Mouse (Mus musculus) erythroid progenitor cell, adult 5-6 weeks (primary cell): ENCODE results near the gene Klhdc7b. TPM values are rescaled to one million over a fixed set of nuclear protein-coding genes. Genes with fewer than 3 reads are reported as not detected.
"Not testable (repeated sequence)": the region's sequence is repeated elsewhere in the genome, so short reads cannot be mapped to it uniquely, and the experiment has no call there.

Experiments used
- ATAC-seq: replicated peaks from 2 replicates; pipeline ENCODE4 v1.8.0; 2016; ENCODE audit warnings: moderate number of reproducible peaks, mild to moderate bottlenecking, moderate TSS enrichment, inconsistent platforms; ENCODE audit not compliant: poor library complexity, low FRiP score, severe bottlenecking
- total RNA-seq, 2 experiments: library from RNA; stranded (forward) in 1 of 2; stranded (reverse) in 1 of 2; fragments of 150-400 nt in 1 of 2; fragments of 186-747, 209-891 nt in 1 of 2; gene quantifications; 2 replicates each; pipeline versions ENCODE4 v1.2.3 to v1.2.4; 2015 to 2017; ENCODE audit warnings: low replicate concordance in 2 of 2

The Klhdc7b gene
- total RNA-seq, 2 experiments from 2014 or later, result not detected

GRCm38 (mm10) chr15:89425711-89426121, 41.0 kb downstream of the Klhdc7b start, which contains the start of gene Cpt1b:
Gene Cpt1b, minus strand, starts transcription at chr15:89425863.
- no peak for ATAC-seq

- ATAC-seq, result no peak
These were observed 42.0 kb downstream of the Klhdc7b start for GRCm38 (mm10) chr15:89426716-89427115.

- ATAC-seq, result no peak
These were observed 43.5 kb downstream of the Klhdc7b start for GRCm38 (mm10) chr15:89428136-89428790.

GRCm38 (mm10) chr15:89428821-89429351, 44.2 kb downstream of the Klhdc7b start:
- no peak for ATAC-seq

- ATAC-seq, result peak; percentile 91
These were observed 44.9 kb downstream of the Klhdc7b start, which contains the start of the genes C730034F03Rik, Gm44502 and Chkb for GRCm38 (mm10) chr15:89429352-89430221. Gene C730034F03Rik, plus strand, starts transcription at chr15:89429589. Gene Gm44502, minus strand, starts transcription at chr15:89429696. Gene Chkb, minus strand, starts transcription at chr15:89429908.

GRCm38 (mm10) chr15:89430341-89430740, 45.6 kb downstream of the Klhdc7b start:
- ATAC-seq, result peak; percentile 5

GRCm38 (mm10) chr15:89430771-89431170, 46.1 kb downstream of the Klhdc7b start:
- not testable (repeated sequence) for ATAC-seq

GRCm38 (mm10) chr15:89431271-89431670, 46.6 kb downstream of the Klhdc7b start:
- ATAC-seq, result no peak

- no peak for ATAC-seq
These were observed 47.1 kb downstream of the Klhdc7b start for GRCm38 (mm10) chr15:89431806-89432205.

- ATAC-seq, result no peak
These were observed 48.2 kb downstream of the Klhdc7b start for GRCm38 (mm10) chr15:89432946-89433345.

GRCm38 (mm10) chr15:89434136-89434535, 49.4 kb downstream of the Klhdc7b start:
- ATAC-seq, result no peak

- no peak for ATAC-seq
These were observed 51.2 kb downstream of the Klhdc7b start for GRCm38 (mm10) chr15:89435878-89436277.

Other genes with a start within 250 kb of the Klhdc7b start
- not detected in 2 replicates for gene Mapk12, start 244.2 kb upstream of the Klhdc7b start, total RNA-seq (2015; ENCODE audit: low replicate concordance)
- 0.51 TPM in 1 of 2 replicates, not detected in the other for gene Mapk12, start 244.2 kb upstream of the Klhdc7b start, total RNA-seq (2017; ENCODE audit: low replicate concordance)
- gene Mapk11, start 235.3 kb upstream of the Klhdc7b start, total RNA-seq (2015; ENCODE audit: low replicate concordance), result 0.72 and 2.1 TPM in 2 replicates
- gene Mapk11, start 235.3 kb upstream of the Klhdc7b start, total RNA-seq (2017; ENCODE audit: low replicate concordance), result 0.51 TPM in 1 of 2 replicates, not detected in the other
- gene Plxnb2, start 204.1 kb upstream of the Klhdc7b start, total RNA-seq (2015; ENCODE audit: low replicate concordance), result 7.2 and 9.2 TPM in 2 replicates
- gene Plxnb2, start 204.1 kb upstream of the Klhdc7b start, total RNA-seq (2017; ENCODE audit: low replicate concordance), result 1.9 and 8.2 TPM in 2 replicates
- gene Dennd6b, start 188.4 kb upstream of the Klhdc7b start, total RNA-seq (2015; ENCODE audit: low replicate concordance), result 1.7 TPM in 1 of 2 replicates, not detected in the other
- 0.76 and 1.5 TPM in 2 replicates for gene Dennd6b, start 188.4 kb upstream of the Klhdc7b start, total RNA-seq (2017; ENCODE audit: low replicate concordance)
- 59.1 and 61.6 TPM in 2 replicates for gene Ppp6r2, start 173.4 kb upstream of the Klhdc7b start, total RNA-seq (2015; ENCODE audit: low replicate concordance)
- gene Ppp6r2, start 173.4 kb upstream of the Klhdc7b start, total RNA-seq (2017; ENCODE audit: low replicate concordance), result 55.4 and 79.1 TPM in 2 replicates
- gene Sbf1, start 69.6 kb upstream of the Klhdc7b start, total RNA-seq (2015; ENCODE audit: low replicate concordance), result 66.0 and 92.2 TPM in 2 replicates
- gene Sbf1, start 69.6 kb upstream of the Klhdc7b start, total RNA-seq (2017; ENCODE audit: low replicate concordance), result 93.9 and 115 TPM in 2 replicates
- not detected in 2 replicates for gene Adm2, start 62.2 kb upstream of the Klhdc7b start, total RNA-seq (2015; ENCODE audit: low replicate concordance)
- not detected in 2 replicates for gene Adm2, start 62.2 kb upstream of the Klhdc7b start, total RNA-seq (2017; ENCODE audit: low replicate concordance)
- not detected in 2 replicates for gene Miox, start 50.5 kb upstream of the Klhdc7b start, total RNA-seq (2015; ENCODE audit: low replicate concordance)
- gene Miox, start 50.5 kb upstream of the Klhdc7b start, total RNA-seq (2017; ENCODE audit: low replicate concordance), result not detected in 2 replicates
- gene Lmf2, start 29.3 kb upstream of the Klhdc7b start, total RNA-seq (2015; ENCODE audit: low replicate concordance), result 71.4 and 96.8 TPM in 2 replicates
- 63.3 and 84.0 TPM in 2 replicates for gene Lmf2, start 29.3 kb upstream of the Klhdc7b start, total RNA-seq (2017; ENCODE audit: low replicate concordance)
- gene Ncaph2, start 29.2 kb upstream of the Klhdc7b start, total RNA-seq (2015; ENCODE audit: low replicate concordance), result 195 and 215 TPM in 2 replicates
- gene Ncaph2, start 29.2 kb upstream of the Klhdc7b start, total RNA-seq (2017; ENCODE audit: low replicate concordance), result 221 and 330 TPM in 2 replicates
- gene Sco2, start 11.1 kb upstream of the Klhdc7b start, total RNA-seq (2015; ENCODE audit: low replicate concordance), result 2.9 TPM in 1 of 2 replicates, not detected in the other
- 0.23 and 5.1 TPM in 2 replicates for gene Sco2, start 11.1 kb upstream of the Klhdc7b start, total RNA-seq (2017; ENCODE audit: low replicate concordance)
- not detected in 2 replicates for gene Tymp, start 7.9 kb upstream of the Klhdc7b start, total RNA-seq (2015; ENCODE audit: low replicate concordance)
- not detected in 2 replicates for gene Tymp, start 7.9 kb upstream of the Klhdc7b start, total RNA-seq (2017; ENCODE audit: low replicate concordance)
- gene Odf3b, start 5.6 kb upstream of the Klhdc7b start, total RNA-seq (2015; ENCODE audit: low replicate concordance), result not detected in 2 replicates
- gene Odf3b, start 5.6 kb upstream of the Klhdc7b start, total RNA-seq (2017; ENCODE audit: low replicate concordance), result not detected in 2 replicates
- gene Syce3, start 25.6 kb downstream of the Klhdc7b start, total RNA-seq (2015; ENCODE audit: low replicate concordance), result not detected in 2 replicates
- not detected in 2 replicates for gene Syce3, start 25.6 kb downstream of the Klhdc7b start, total RNA-seq (2017; ENCODE audit: low replicate concordance)
- 6.1 TPM in 1 of 2 replicates, not detected in the other for gene Cpt1b, start 40.9 kb downstream of the Klhdc7b start, total RNA-seq (2015; ENCODE audit: low replicate concordance)
- 3.1 TPM in 1 of 2 replicates, not detected in the other for gene Cpt1b, start 40.9 kb downstream of the Klhdc7b start, total RNA-seq (2017; ENCODE audit: low replicate concordance)
- gene C730034F03Rik, start 44.7 kb downstream of the Klhdc7b start, total RNA-seq (2015; ENCODE audit: low replicate concordance), result 2.5 and 7.2 TPM in 2 replicates
- gene C730034F03Rik, start 44.7 kb downstream of the Klhdc7b start, total RNA-seq (2017; ENCODE audit: low replicate concordance), result 6.0 TPM in 1 of 2 replicates, not detected in the other
- 3.4 TPM in 1 of 2 replicates, not detected in the other for gene Gm44502, start 44.8 kb downstream of the Klhdc7b start, total RNA-seq (2015; ENCODE audit: low replicate concordance)
- 0.51 TPM in 1 of 2 replicates, not detected in the other for gene Gm44502, start 44.8 kb downstream of the Klhdc7b start, total RNA-seq (2017; ENCODE audit: low replicate concordance)
- gene Chkb, start 45.0 kb downstream of the Klhdc7b start, total RNA-seq (2015; ENCODE audit: low replicate concordance), result 101 and 115 TPM in 2 replicates
- 44.9 and 46.9 TPM in 2 replicates for gene Chkb, start 45.0 kb downstream of the Klhdc7b start, total RNA-seq (2017; ENCODE audit: low replicate concordance)
- gene Mapk8ip2, start 69.0 kb downstream of the Klhdc7b start, total RNA-seq (2015; ENCODE audit: low replicate concordance), result not detected in 2 replicates
- gene Mapk8ip2, start 69.0 kb downstream of the Klhdc7b start, total RNA-seq (2017; ENCODE audit: low replicate concordance), result not detected in 2 replicates
- gene Arsa, start 92.5 kb downstream of the Klhdc7b start, total RNA-seq (2015; ENCODE audit: low replicate concordance), result 2.5 and 2.9 TPM in 2 replicates
- gene Arsa, start 92.5 kb downstream of the Klhdc7b start, total RNA-seq (2017; ENCODE audit: low replicate concordance), result 2.1 and 3.7 TPM in 2 replicates
- gene Shank3, start 114.7 kb downstream of the Klhdc7b start, total RNA-seq (2015; ENCODE audit: low replicate concordance), result 0.72 TPM in 1 of 2 replicates, not detected in the other
- 0.39 and 0.61 TPM in 2 replicates for gene Shank3, start 114.7 kb downstream of the Klhdc7b start, total RNA-seq (2017; ENCODE audit: low replicate concordance)
- gene Acr, start 183.4 kb downstream of the Klhdc7b start, total RNA-seq (2015; ENCODE audit: low replicate concordance), result not detected in 2 replicates
- not detected in 2 replicates for gene Acr, start 183.4 kb downstream of the Klhdc7b start, total RNA-seq (2017; ENCODE audit: low replicate concordance)
- gene Rabl2, start 207.0 kb downstream of the Klhdc7b start, total RNA-seq (2015; ENCODE audit: low replicate concordance), result not detected in 2 replicates
- gene Rabl2, start 207.0 kb downstream of the Klhdc7b start, total RNA-seq (2017; ENCODE audit: low replicate concordance), result 4.4 TPM in 1 of 2 replicates, not detected in the other